Comparison of ENCODE assay signal across 14 mouse cellular contexts in genomic region chr4:98778219-98778618, GRCm38 (mm10). TPM values are rescaled to one million over a fixed set of nuclear protein-coding genes. Genes with fewer than 3 reads are reported as not detected.
DNase-seq lines count a peak whose midpoint lies in the region; ATAC-seq and TF ChIP-seq lines count a peak whose summit lies in the region.
"Had no signal": no experiment of that assay in that cellular context is flagged by ENCODE, and none has a peak within 500 bp of the region (broad histone marks: within the 10 kb centered on the region; RNA-seq: fewer than 3 reads in every experiment).

No protein-coding gene starts in this region.

- H3K4me1 ChIP-seq in heart, embryonic 13.5 days: peaks cover 28% of the 10 kb centered on the region
- H3K4me1 ChIP-seq in ES-Bruce4 (ENCODE audit: control insufficient read depth, insufficient read depth, low read length): no peaks in the 10 kb centered on the region
- H3K4me1 ChIP-seq in forebrain, embryonic 12.5 days: peaks cover 9% of the 10 kb centered on the region
- H3K4me1 ChIP-seq in limb, embryonic 14.5 days (ENCODE audit: control insufficient read depth, insufficient read depth, low read length): peaks cover 38% of the 10 kb centered on the region

- DNase-seq in heart, adult 9 months (ENCODE audit: low spot score in 2 of 2): no peak
- DNase-seq in limb, embryonic 14.5 days (ENCODE audit: low spot score): no peak
- no peak for DNase-seq in adrenal gland, adult 2 months
- no peak for DNase-seq in retina, embryonic 14.5 days (ENCODE audit: low spot score)
- DNase-seq in adipocyte (ENCODE audit: low spot score): no peak
- DNase-seq: cerebellum, adult 11 months; kidney, adult 11 months had no signal

- H3K36me3 ChIP-seq in heart, embryonic 13.5 days: peaks cover 2% of the 10 kb centered on the region; the same call in 1 of the 2 replicates
- no peaks in the 10 kb centered on the region for H3K36me3 ChIP-seq in ES-Bruce4 (ENCODE audit: control insufficient read depth, insufficient read depth, low read length, poor library complexity, severe bottlenecking)
- H3K36me3 ChIP-seq in forebrain, embryonic 12.5 days (replicated peaks): no peaks in the 10 kb centered on the region
- peaks cover 13% of the 10 kb centered on the region for H3K36me3 ChIP-seq in limb, embryonic 14.5 days (ENCODE audit: control insufficient read depth, insufficient read depth, low read length)

- H3K4me3 ChIP-seq in heart, embryonic 13.5 days: peak overlapping the region; percentile 24
- peak overlapping the region; percentile 19; the same call in 1 of the 2 replicates for H3K4me3 ChIP-seq in ES-Bruce4 (ENCODE audit: low read depth, low read length)
- no peak overlapping the region for H3K4me3 ChIP-seq in forebrain, embryonic 12.5 days (replicated peaks)
- no peak overlapping the region for H3K4me3 ChIP-seq in limb, embryonic 14.5 days (replicated peaks; ENCODE audit: low read length)

- H3K9ac ChIP-seq in heart, embryonic 13.5 days: 0 out of 2 replicates have a peak overlapping the region, but pooled peaks have one; percentile 4
- H3K9ac ChIP-seq in ES-Bruce4 (ENCODE audit: low read depth, poor library complexity, severe bottlenecking): no peak overlapping the region
- no peak overlapping the region for H3K9ac ChIP-seq in forebrain, embryonic 12.5 days
- H3K9ac ChIP-seq in limb, embryonic 14.5 days (ENCODE audit: low read depth, low read length, severe bottlenecking): 0 out of 2 replicates have a peak overlapping the region, but pooled peaks have one; percentile 21

- H3K27me3 ChIP-seq in heart, embryonic 13.5 days (replicated peaks): peaks cover 23% of the 10 kb centered on the region
- no peaks in the 10 kb centered on the region for H3K27me3 ChIP-seq in ES-Bruce4 (ENCODE audit: control insufficient read depth, insufficient read depth, low read length, poor library complexity, severe bottlenecking)
- peaks cover 14% of the 10 kb centered on the region; the same call in 1 of the 2 replicates for H3K27me3 ChIP-seq in forebrain, embryonic 12.5 days
- H3K27me3 ChIP-seq in limb, embryonic 14.5 days (ENCODE audit: control insufficient read depth, insufficient read depth, low read length): no peaks in the 10 kb centered on the region
- H3K27me3 ChIP-seq: CH12.LX had no signal

- 11% methylated on average over 16 of the region's 16 CpGs for WGBS in heart, embryonic 13.5 days
- WGBS in forebrain, embryonic 12.5 days: 7% methylated on average over 16 of the region's 16 CpGs
- WGBS in limb, embryonic 14.5 days: 15% methylated on average over 16 of the region's 16 CpGs

- ATAC-seq in heart, embryonic 13.5 days (ENCODE audit: extremely low read depth, insufficient number of reproducible peaks, low FRiP score, low TSS enrichment): no peak
- ATAC-seq in forebrain, embryonic 12.5 days (ENCODE audit: low FRiP score): no peak
- no peak for ATAC-seq in limb, embryonic 14.5 days (ENCODE audit: low FRiP score, low read depth)

- no peak for TF ChIP-seq EP300 in ES-Bruce4 (IDR thresholded peaks at IDR 0.05; ENCODE audit: insufficient read depth, low read depth, low read length)

- peak overlapping the region; percentile 58 for H3K4me2 ChIP-seq in heart, embryonic 13.5 days
- H3K4me2 ChIP-seq in forebrain, embryonic 12.5 days: peak overlapping the region; percentile 34
- no peak overlapping the region for H3K4me2 ChIP-seq in limb, embryonic 14.5 days (replicated peaks; ENCODE audit: low read depth, low read length, severe bottlenecking)

- TF ChIP-seq POLR2A in ES-Bruce4 (IDR thresholded peaks at IDR 0.05; ENCODE audit: insufficient read depth, low read length): no peak
- TF ChIP-seq POLR2A in limb, embryonic 14.5 days (IDR thresholded peaks at IDR 0.05; ENCODE audit: borderline replicate concordance, extremely low read depth, insufficient read depth, insufficient read length): no peak

- no peaks in the 10 kb centered on the region for H3K9me3 ChIP-seq in heart, embryonic 13.5 days
- H3K9me3 ChIP-seq in ES-Bruce4 (replicated peaks; ENCODE audit: control insufficient read depth, insufficient read depth, low read length, poor library complexity, severe bottlenecking): no peaks in the 10 kb centered on the region
- H3K9me3 ChIP-seq in forebrain, embryonic 12.5 days: no peaks in the 10 kb centered on the region
- H3K9me3 ChIP-seq in limb, embryonic 14.5 days (ENCODE audit: control insufficient read depth, low read length): no peaks in the 10 kb centered on the region

- H3K27ac ChIP-seq in heart, embryonic 13.5 days (replicated peaks): no peak overlapping the region
- no peak overlapping the region for H3K27ac ChIP-seq in ES-Bruce4 (ENCODE audit: insufficient read depth, low read length)
- H3K27ac ChIP-seq in forebrain, embryonic 12.5 days: no peak overlapping the region
- H3K27ac ChIP-seq in limb, embryonic 14.5 days (replicated peaks; ENCODE audit: low read depth, low read length): peak overlapping the region; percentile 43; the same call in 1 of the 2 replicates

- no peak for TF ChIP-seq CTCF in ES-Bruce4 (IDR thresholded peaks at IDR 0.05; ENCODE audit: low read depth, low read length)

RNA-seq across cellular contexts. Expression of gene Kank4, which starts 39.1 kb away (rescaled TPM):
- polyA plus RNA-seq in heart, embryonic 13.5 days (2015; fragmentation: Nextera tagmentation; extraction: Ambion mirVana): 0.57 and 0.70 TPM in 2 replicates
- polyA plus RNA-seq in ES-Bruce4 (2011; ENCODE audit: insufficient read depth, insufficient read length, low read depth, missing spikeins): 2.1 and 2.4 TPM in 2 replicates
- polyA plus RNA-seq in forebrain, embryonic 12.5 days (2016; fragmentation: Nextera tagmentation; extraction: Ambion mirVana): 0.60 and 0.82 TPM in 2 replicates
- 11.6 and 12.5 TPM in 2 replicates for polyA plus RNA-seq in limb, embryonic 14.5 days (2012; rRNA removed)
- polyA plus RNA-seq in limb, embryonic 14.5 days (2014; fragmentation: Nextera tagmentation; extraction: Ambion mirVana): 3.7 and 4.0 TPM in 2 replicates
- 1 to 10 TPM; 2.8 to 3.9 TPM for total RNA-seq in adrenal gland, adult 2 months (2021)
- polyA plus RNA-seq in adrenal gland, adult 2 months (2012; rRNA removed): 1.5 and 2.2 TPM in 2 replicates
- total RNA-seq: CH12.LX had no signal

RNA-seq across cellular contexts. Expression of gene I0C0044D17Rik, which starts 45.4 kb away (rescaled TPM):
- polyA plus RNA-seq in heart, embryonic 13.5 days (2015; fragmentation: Nextera tagmentation; extraction: Ambion mirVana): not detected in 2 replicates
- polyA plus RNA-seq in ES-Bruce4 (2011; ENCODE audit: insufficient read depth, insufficient read length, low read depth, missing spikeins): not detected in 2 replicates
- not detected in 2 replicates for polyA plus RNA-seq in forebrain, embryonic 12.5 days (2016; fragmentation: Nextera tagmentation; extraction: Ambion mirVana)
- polyA plus RNA-seq in limb, embryonic 14.5 days (2012; rRNA removed): not detected in 2 replicates
- not detected in 2 replicates for polyA plus RNA-seq in limb, embryonic 14.5 days (2014; fragmentation: Nextera tagmentation; extraction: Ambion mirVana)
- total RNA-seq in adrenal gland, adult 2 months (2021): not detected
- not detected in 2 replicates for polyA plus RNA-seq in adrenal gland, adult 2 months (2012; rRNA removed)
- total RNA-seq: CH12.LX; left cerebral cortex, postnatal 25 days; megakaryocyte progenitor cell, adult 5-6 weeks had no signal
- polyA plus RNA-seq: stomach, embryonic 16.5 days had no signal

RNA-seq across cellular contexts. Expression of gene L1td1, which starts 51.7 kb away (rescaled TPM):
- polyA plus RNA-seq in heart, embryonic 13.5 days (2015; fragmentation: Nextera tagmentation; extraction: Ambion mirVana): 0.14 and 0.24 TPM in 2 replicates
- polyA plus RNA-seq in ES-Bruce4 (2011; ENCODE audit: insufficient read depth, insufficient read length, low read depth, missing spikeins): 236 and 254 TPM in 2 replicates
- polyA plus RNA-seq in forebrain, embryonic 12.5 days (2016; fragmentation: Nextera tagmentation; extraction: Ambion mirVana): 0.08 TPM in 1 of 2 replicates, not detected in the other
- polyA plus RNA-seq in limb, embryonic 14.5 days (2012; rRNA removed): 0.78 and 1.6 TPM in 2 replicates
- 0.40 and 0.62 TPM in 2 replicates for polyA plus RNA-seq in limb, embryonic 14.5 days (2014; fragmentation: Nextera tagmentation; extraction: Ambion mirVana)
- not detected for total RNA-seq in adrenal gland, adult 2 months (2021)
- not detected in 2 replicates for polyA plus RNA-seq in adrenal gland, adult 2 months (2012; rRNA removed)
- total RNA-seq: CH12.LX; left cerebral cortex, postnatal 25 days; megakaryocyte progenitor cell, adult 5-6 weeks had no signal

Comparison
In these comparisons a context has a peak if more than half of its experiments do, and no peak if none do; other contexts are left out.
1. H3K4me3 ChIP-seq: peak in heart, embryonic 13.5 days (single experiment) and ES-Bruce4 (single experiment); none in forebrain, embryonic 12.5 days (single experiment) and limb, embryonic 14.5 days (single experiment).
2. H3K9ac ChIP-seq: peak in heart, embryonic 13.5 days (single experiment) and limb, embryonic 14.5 days (single experiment); none in ES-Bruce4 (single experiment) and forebrain, embryonic 12.5 days (single experiment).
3. RNA of gene L1td1, which starts 51.7 kb away (polyA plus RNA-seq): 236 to 254 TPM in ES-Bruce4; 0.40 to 1.6 TPM in limb, embryonic 14.5 days, 0.14 to 0.24 TPM in heart, embryonic 13.5 days, 0.08 TPM in forebrain, embryonic 12.5 days and not detected in adrenal gland, adult 2 months; every median in the first group is over 10 times any median in the second.